Mouse (Mus musculus): ENCODE measurements around the gene Atp5j. TPM values are rescaled to one million over a fixed set of nuclear protein-coding genes. Genes with fewer than 3 reads are reported as not detected.

The Atp5j gene
- polyA plus RNA-seq, 1 experiment from 2014 or later, result 818 TPM

- H3K27ac ChIP-seq (ENCODE audit: low read depth, low read length), result 0 out of 2 replicates have a peak overlapping the region, but pooled peaks have one; percentile 17
- no peak overlapping the region for H3K4me3 ChIP-seq (ENCODE audit: low read depth, low read length)
- 88% methylated on average over 6 of the region's 6 CpGs for WGBS
- H3K36me3 ChIP-seq (ENCODE audit: control insufficient read depth, insufficient read depth, low read length), result peaks cover 6% of the 10 kb centered on the region; the same call in 1 of the 2 replicates
- no peaks in the 10 kb centered on the region for H3K4me1 ChIP-seq (ENCODE audit: control insufficient read depth, insufficient read depth, low read length)
- no peaks in the 10 kb centered on the region for H3K9me3 ChIP-seq (ENCODE audit: control insufficient read depth, low read length)
- no peak overlapping the region for H3K9ac ChIP-seq (ENCODE audit: low read length)
- no peaks in the 10 kb centered on the region for H3K27me3 ChIP-seq (ENCODE audit: control insufficient read depth, insufficient read depth, low read length)
- DNase-seq (ENCODE audit: low spot score), result no peak
- no peak for ATAC-seq (ENCODE audit: insufficient read depth, low FRiP score, low TSS enrichment)
- no peak overlapping the region for H3K4me2 ChIP-seq (ENCODE audit: low read depth)
Observed at GRCm38 (mm10) chr16:84825009-84825408, 10.4 kb downstream of the Atp5j start.

GRCm38 (mm10) chr16:84817423-84817822 lies 18.0 kb downstream of the Atp5j start:
- no peaks in the 10 kb centered on the region for H3K27me3 ChIP-seq (ENCODE audit: control insufficient read depth, insufficient read depth, low read length)
- no peak overlapping the region for H3K9ac ChIP-seq (ENCODE audit: low read length)
- DNase-seq (ENCODE audit: low spot score) (peak; percentile 20), ATAC-seq (ENCODE audit: insufficient read depth, low FRiP score, low TSS enrichment) (peak; percentile 77; the same call in 1 of the 2 replicates)
- no peaks in the 10 kb centered on the region for H3K9me3 ChIP-seq (ENCODE audit: control insufficient read depth, low read length)
- H3K27ac ChIP-seq (ENCODE audit: low read depth, low read length), result no peak overlapping the region
- WGBS, result 45% methylated on average over 7 of the region's 7 CpGs
- no peaks in the 10 kb centered on the region for H3K36me3 ChIP-seq (ENCODE audit: control insufficient read depth, insufficient read depth, low read length)
- H3K4me2 ChIP-seq (ENCODE audit: low read depth), result no peak overlapping the region
- H3K4me3 ChIP-seq (ENCODE audit: low read depth, low read length), result no peak overlapping the region
- no peaks in the 10 kb centered on the region for H3K4me1 ChIP-seq (ENCODE audit: control insufficient read depth, insufficient read depth, low read length)

GRCm38 (mm10) chr16:84814511-84814910 lies 20.9 kb downstream of the Atp5j start:
- Histone ChIP-seq H3K9me3 (ENCODE audit: control insufficient read depth, low read length) (no peaks in the 10 kb centered on the region), H3K4me1 (ENCODE audit: control insufficient read depth, insufficient read depth, low read length) (no peaks in the 10 kb centered on the region), H3K4me2 (ENCODE audit: low read depth) (no peak overlapping the region), H3K36me3 (ENCODE audit: control insufficient read depth, insufficient read depth, low read length) (no peaks in the 10 kb centered on the region), H3K9ac (ENCODE audit: low read length) (no peak overlapping the region), H3K27ac (ENCODE audit: low read depth, low read length) (no peak overlapping the region), H3K4me3 (ENCODE audit: low read depth, low read length) (no peak overlapping the region), H3K27me3 (ENCODE audit: control insufficient read depth, insufficient read depth, low read length) (no peaks in the 10 kb centered on the region)
- no peak for ATAC-seq (ENCODE audit: insufficient read depth, low FRiP score, low TSS enrichment)
- WGBS, result 86% methylated on average over 8 of the region's 8 CpGs
- DNase-seq (ENCODE audit: low spot score), result no peak

- H3K27me3 ChIP-seq (ENCODE audit: control insufficient read depth, insufficient read depth, low read length), result no peaks in the 10 kb centered on the region
- H3K9me3 ChIP-seq (ENCODE audit: control insufficient read depth, low read length), result no peaks in the 10 kb centered on the region
- no peak overlapping the region for H3K9ac ChIP-seq (ENCODE audit: low read length)
- no peak overlapping the region for H3K4me3 ChIP-seq (ENCODE audit: low read depth, low read length)
- no peaks in the 10 kb centered on the region for H3K4me1 ChIP-seq (ENCODE audit: control insufficient read depth, insufficient read depth, low read length)
- no peak for DNase-seq (ENCODE audit: low spot score)
- no peak for ATAC-seq (ENCODE audit: insufficient read depth, low FRiP score, low TSS enrichment)
- no peaks in the 10 kb centered on the region for H3K36me3 ChIP-seq (ENCODE audit: control insufficient read depth, insufficient read depth, low read length)
- H3K27ac ChIP-seq (ENCODE audit: low read depth, low read length), result no peak overlapping the region
- H3K4me2 ChIP-seq (ENCODE audit: low read depth), result no peak overlapping the region
- 85% methylated on average over 8 of the region's 8 CpGs for WGBS
Observed at GRCm38 (mm10) chr16:84813852-84814251, 21.6 kb downstream of the Atp5j start.

- H3K4me1 ChIP-seq (ENCODE audit: control insufficient read depth, insufficient read depth, low read length), result no peaks in the 10 kb centered on the region
- H3K27me3 ChIP-seq (ENCODE audit: control insufficient read depth, insufficient read depth, low read length), result no peaks in the 10 kb centered on the region
- H3K9me3 ChIP-seq (ENCODE audit: control insufficient read depth, low read length), result no peaks in the 10 kb centered on the region
- no peaks in the 10 kb centered on the region; the same call in 1 of the 2 replicates for H3K36me3 ChIP-seq (ENCODE audit: control insufficient read depth, insufficient read depth, low read length)
- no peak overlapping the region for H3K4me2 ChIP-seq (ENCODE audit: low read depth)
- no peak overlapping the region for H3K4me3 ChIP-seq (ENCODE audit: low read depth, low read length)
- H3K9ac ChIP-seq (ENCODE audit: low read length), result no peak overlapping the region
- ATAC-seq (ENCODE audit: insufficient read depth, low FRiP score, low TSS enrichment) (no peak), DNase-seq (ENCODE audit: low spot score) (no peak)
- no peak overlapping the region for H3K27ac ChIP-seq (ENCODE audit: low read depth, low read length)
- WGBS, result 86% methylated on average over 1 of the region's 1 CpGs
Observed at GRCm38 (mm10) chr16:84810254-84810653, 25.2 kb downstream of the Atp5j start.

GRCm38 (mm10) chr16:84807874-84808273 lies 27.6 kb downstream of the Atp5j start:
- ATAC-seq (ENCODE audit: insufficient read depth, low FRiP score, low TSS enrichment), result no peak
- Histone ChIP-seq H3K27ac (ENCODE audit: low read depth, low read length) (no peak overlapping the region), H3K27me3 (ENCODE audit: control insufficient read depth, insufficient read depth, low read length) (no peaks in the 10 kb centered on the region), H3K4me2 (ENCODE audit: low read depth) (no peak overlapping the region), H3K36me3 (ENCODE audit: control insufficient read depth, insufficient read depth, low read length) (no peaks in the 10 kb centered on the region; the same call in 1 of the 2 replicates), H3K4me1 (ENCODE audit: control insufficient read depth, insufficient read depth, low read length) (no peaks in the 10 kb centered on the region), H3K4me3 (ENCODE audit: low read depth, low read length) (no peak overlapping the region), H3K9me3 (ENCODE audit: control insufficient read depth, low read length) (no peaks in the 10 kb centered on the region), H3K9ac (ENCODE audit: low read length) (no peak overlapping the region)
- DNase-seq (ENCODE audit: low spot score), result no peak
- WGBS, result 91% methylated on average over 7 of the region's 7 CpGs

GRCm38 (mm10) chr16:84806175-84806574 lies 29.2 kb downstream of the Atp5j start:
- DNase-seq (ENCODE audit: low spot score) (no peak), ATAC-seq (ENCODE audit: insufficient read depth, low FRiP score, low TSS enrichment) (no peak)
- Histone ChIP-seq H3K9ac (ENCODE audit: low read length) (no peak overlapping the region), H3K9me3 (ENCODE audit: control insufficient read depth, low read length) (no peaks in the 10 kb centered on the region), H3K4me3 (ENCODE audit: low read depth, low read length) (no peak overlapping the region), H3K4me1 (ENCODE audit: control insufficient read depth, insufficient read depth, low read length) (no peaks in the 10 kb centered on the region), H3K27ac (ENCODE audit: low read depth, low read length) (no peak overlapping the region), H3K36me3 (ENCODE audit: control insufficient read depth, insufficient read depth, low read length) (no peaks in the 10 kb centered on the region; the same call in 1 of the 2 replicates), H3K4me2 (ENCODE audit: low read depth) (no peak overlapping the region), H3K27me3 (ENCODE audit: control insufficient read depth, insufficient read depth, low read length) (no peaks in the 10 kb centered on the region)
- WGBS, result 100% methylated on average over 3 of the region's 3 CpGs

GRCm38 (mm10) chr16:84804866-84805265 lies 30.6 kb downstream of the Atp5j start:
- Histone ChIP-seq H3K27me3 (ENCODE audit: control insufficient read depth, insufficient read depth, low read length) (no peaks in the 10 kb centered on the region), H3K27ac (ENCODE audit: low read depth, low read length) (no peak overlapping the region), H3K4me2 (ENCODE audit: low read depth) (no peak overlapping the region), H3K9me3 (ENCODE audit: control insufficient read depth, low read length) (no peaks in the 10 kb centered on the region), H3K36me3 (ENCODE audit: control insufficient read depth, insufficient read depth, low read length) (no peaks in the 10 kb centered on the region; the same call in 1 of the 2 replicates), H3K9ac (ENCODE audit: low read length) (no peak overlapping the region), H3K4me1 (ENCODE audit: control insufficient read depth, insufficient read depth, low read length) (no peaks in the 10 kb centered on the region), H3K4me3 (ENCODE audit: low read depth, low read length) (no peak overlapping the region)
- WGBS, result 87% methylated on average over 5 of the region's 5 CpGs
- DNase-seq (ENCODE audit: low spot score), result no peak
- ATAC-seq (ENCODE audit: insufficient read depth, low FRiP score, low TSS enrichment), result no peak

GRCm38 (mm10) chr16:84802217-84802616 lies 33.2 kb downstream of the Atp5j start:
- H3K27me3 ChIP-seq (ENCODE audit: control insufficient read depth, insufficient read depth, low read length), result no peaks in the 10 kb centered on the region
- no peak overlapping the region for H3K4me3 ChIP-seq (ENCODE audit: low read depth, low read length)
- no peaks in the 10 kb centered on the region for H3K36me3 ChIP-seq (ENCODE audit: control insufficient read depth, insufficient read depth, low read length)
- no peak overlapping the region for H3K9ac ChIP-seq (ENCODE audit: low read length)
- no peak overlapping the region for H3K27ac ChIP-seq (ENCODE audit: low read depth, low read length)
- no peaks in the 10 kb centered on the region for H3K9me3 ChIP-seq (ENCODE audit: control insufficient read depth, low read length)
- WGBS, result 78% methylated on average over 6 of the region's 6 CpGs
- H3K4me2 ChIP-seq (ENCODE audit: low read depth), result no peak overlapping the region
- DNase-seq (ENCODE audit: low spot score), result no peak
- ATAC-seq (ENCODE audit: insufficient read depth, low FRiP score, low TSS enrichment), result no peak
- H3K4me1 ChIP-seq (ENCODE audit: control insufficient read depth, insufficient read depth, low read length), result no peaks in the 10 kb centered on the region
